Mouse (Mus musculus): ENCODE measurements around the gene Plk5.

DNA sequence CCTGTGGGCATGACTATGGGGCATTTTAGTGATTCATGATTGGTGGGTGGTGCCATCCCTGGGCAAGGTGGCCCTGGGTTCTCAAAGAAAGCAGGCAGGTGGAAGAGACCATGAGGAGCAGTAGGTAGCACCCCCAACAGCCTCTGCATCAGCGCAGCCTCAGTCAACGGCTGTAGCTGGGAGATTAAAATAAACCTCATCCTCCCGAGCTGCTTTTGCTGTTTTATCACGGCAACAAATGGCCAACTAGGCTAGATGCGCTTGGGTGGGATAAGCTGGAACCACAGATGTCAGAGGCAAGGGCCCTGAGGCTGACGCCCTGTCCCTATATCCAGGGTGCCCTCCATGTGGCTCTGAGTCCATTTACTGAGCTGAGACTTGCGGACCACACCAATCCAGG lies 28.4 kb downstream of the Plk5 start:
- no peak for TF ChIP-seq CTCF (IDR thresholded peaks at IDR 0.05; ENCODE audit: low read depth, low read length)
- TF ChIP-seq POLR2A (IDR thresholded peaks at IDR 0.05; ENCODE audit: insufficient read depth, low read length): no peak

Data from ES-Bruce4 (cell line).